Mouse (Mus musculus): Measurements from ENCODE around the gene Tgds. TPM values are rescaled to one million over a fixed set of nuclear protein-coding genes. Genes with fewer than 3 reads are reported as not detected.

Tgds gene
- total RNA-seq, 2 experiments from 2014 or later = 7.9 to 9.1 TPM

Other genes with a start within 250 kb of the Tgds start
- gene Dct, start 80.5 kb downstream of the Tgds start, total RNA-seq (2021) = under 1 TPM; 0.26 to 0.70 TPM
- 10 to 100 TPM; 28.6 to 30.2 TPM for gene Gpr180, start 4.4 kb upstream of the Tgds start, total RNA-seq (2021)
- gene Sox21, start 104.3 kb upstream of the Tgds start, total RNA-seq (2021) = 10 to 100 TPM; 12.9 to 13.0 TPM
- not detected for gene Gm9376, start 134.2 kb upstream of the Tgds start, total RNA-seq (2021)